Mouse (Mus musculus) spleen, adult 2 months (tissue): ENCODE results near the gene Slc13a3.
A peak's percentile ranks its signal among the peaks of the same experiment; 100 is the strongest.

Experiments
- CTCF ChIP-seq: fragments of 200-500 bp; IDR thresholded peaks from 2 replicates; pipeline ENCODE4 v1.5.1; 2011; ENCODE audit warnings: mild to moderate bottlenecking, inconsistent platforms; ENCODE audit not compliant: insufficient read depth, insufficient read length, insufficient replicate concordance; ENCODE audit errors: extremely low read depth
- POLR2A ChIP-seq: fragments of 200-500 bp; IDR thresholded peaks from 2 replicates; pipeline ENCODE4 v1.6.1; 2011; ENCODE audit warnings: low read depth, low read length, inconsistent platforms

DNA sequence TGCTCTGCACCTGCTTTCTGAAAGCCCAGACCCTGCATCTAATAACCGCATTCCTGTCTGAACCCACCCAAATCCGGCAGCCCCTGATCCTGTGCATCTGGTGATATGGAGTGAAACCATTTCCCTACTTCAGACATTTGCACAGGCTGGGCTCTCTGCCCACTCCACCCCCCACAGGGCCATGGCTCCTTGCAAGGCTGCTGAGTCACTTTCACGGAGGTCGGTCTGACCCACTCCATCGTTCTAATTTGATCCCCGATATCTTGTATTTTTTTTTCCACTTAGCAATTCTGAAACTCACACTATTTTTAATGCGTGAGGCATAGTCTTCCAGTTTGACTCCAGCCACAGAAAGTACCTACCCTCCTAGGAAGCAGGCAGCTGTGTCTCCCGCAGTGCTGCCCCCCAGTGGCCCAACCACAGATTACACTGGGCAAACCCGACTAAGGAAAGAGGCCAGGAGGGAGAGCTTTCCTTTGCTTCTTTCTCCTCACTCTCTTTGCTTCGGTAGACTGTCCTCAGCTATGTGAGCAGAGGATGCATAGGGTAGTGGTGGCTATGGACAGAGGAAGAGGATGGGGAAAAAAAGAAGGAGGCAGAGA is 65.2 kb downstream of the Slc13a3 start:
- TF ChIP-seq CTCF (peak; percentile 79; the same call in 1 of the 2 replicates), POLR2A (no peak)
